Mouse (Mus musculus) ovary, postnatal 10 days (tissue): ENCODE data around the gene Mgat4c.

ENCODE experiments used
- DNase-seq: peaks from one replicate; pipeline ENCODE4 v3.0.0; 2022; ENCODE audit warnings: low spot score

The Mgat4c gene

DNA sequence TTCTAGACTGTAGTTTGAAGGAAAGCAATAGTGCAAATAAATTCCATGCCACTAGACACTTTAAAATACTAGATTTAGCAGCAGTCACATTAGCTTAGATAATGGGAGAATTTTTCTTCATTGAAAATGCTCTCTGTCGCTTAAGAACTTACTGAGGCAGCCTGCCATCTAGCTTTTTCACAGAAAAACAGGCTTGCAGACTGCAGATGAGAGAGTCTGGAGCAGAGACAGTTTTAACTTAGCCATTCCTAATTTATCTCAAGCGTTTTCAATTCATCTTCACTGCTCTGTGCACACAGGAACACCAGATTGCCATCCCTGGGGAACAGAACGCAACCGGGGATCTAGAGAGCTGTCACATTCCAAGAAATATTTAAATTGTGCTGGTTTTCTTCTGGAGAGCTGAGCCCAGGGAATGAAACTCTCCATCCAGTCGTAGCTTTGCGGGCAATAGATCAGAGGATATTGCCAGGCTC lies at the start of gene Mgat4c:
TSS of gene Mgat4c (plus strand) at position 51 of the 476 bp plus-strand sequence.
- no peak for DNase-seq

DNA sequence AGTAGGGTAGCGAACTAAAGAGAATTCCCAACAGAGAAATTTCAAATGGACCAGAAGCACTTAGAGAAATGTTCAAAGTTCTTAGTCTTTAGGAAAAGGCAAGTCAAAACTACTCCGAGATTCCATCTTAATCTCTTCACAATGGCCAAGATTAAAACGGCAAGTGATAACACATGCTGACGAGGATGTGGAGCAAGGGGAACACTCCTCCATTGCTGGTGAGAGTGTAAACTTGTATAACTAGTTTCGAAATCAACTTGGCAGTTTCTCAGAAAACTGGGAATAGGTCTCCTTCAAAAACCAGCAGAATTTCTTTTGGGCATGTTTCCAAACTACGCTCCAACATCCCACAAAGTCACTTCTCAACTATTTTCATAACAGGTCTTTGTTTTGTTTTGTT lies 46.0 kb upstream of the Mgat4c start:
- no peak for DNase-seq

DNA sequence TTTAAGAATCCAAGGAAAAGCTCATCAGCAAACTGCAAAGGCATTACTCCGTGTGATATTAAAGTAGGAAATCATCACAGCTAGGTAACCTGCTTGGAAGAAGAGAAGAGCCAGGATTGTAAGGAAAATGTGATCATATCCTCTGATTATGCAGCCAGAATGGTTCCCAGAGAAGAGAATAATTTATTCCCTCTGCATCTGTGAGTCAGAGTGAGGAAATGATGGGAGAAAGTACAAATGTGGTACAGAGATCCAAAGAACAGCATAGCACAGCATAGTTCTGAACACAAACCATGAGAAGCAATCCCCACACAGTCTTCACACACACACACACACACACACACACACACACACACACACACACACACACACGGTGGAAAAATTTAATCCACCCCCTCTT lies 40.2 kb upstream of the Mgat4c start:
- no peak for DNase-seq

DNA sequence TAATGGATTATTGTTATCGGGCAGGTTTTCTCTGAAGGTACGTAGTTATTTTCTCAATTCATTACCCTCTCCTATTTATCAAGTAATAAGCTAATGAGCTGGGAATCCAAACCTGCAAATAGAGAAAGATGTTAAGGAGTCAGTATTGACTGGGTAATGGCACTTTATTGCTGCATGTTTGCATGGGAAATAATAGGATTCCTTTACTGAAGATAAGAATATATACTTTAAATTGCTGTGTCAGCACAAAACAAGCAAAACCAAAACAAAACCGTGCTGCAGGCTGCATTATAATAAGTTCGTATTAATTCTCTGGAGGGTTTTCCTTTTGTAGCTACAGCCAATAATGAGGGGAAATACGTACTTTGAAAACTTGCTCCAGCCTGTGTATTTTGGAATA lies 627 bp downstream of the Mgat4c start:
- no peak for DNase-seq

DNA sequence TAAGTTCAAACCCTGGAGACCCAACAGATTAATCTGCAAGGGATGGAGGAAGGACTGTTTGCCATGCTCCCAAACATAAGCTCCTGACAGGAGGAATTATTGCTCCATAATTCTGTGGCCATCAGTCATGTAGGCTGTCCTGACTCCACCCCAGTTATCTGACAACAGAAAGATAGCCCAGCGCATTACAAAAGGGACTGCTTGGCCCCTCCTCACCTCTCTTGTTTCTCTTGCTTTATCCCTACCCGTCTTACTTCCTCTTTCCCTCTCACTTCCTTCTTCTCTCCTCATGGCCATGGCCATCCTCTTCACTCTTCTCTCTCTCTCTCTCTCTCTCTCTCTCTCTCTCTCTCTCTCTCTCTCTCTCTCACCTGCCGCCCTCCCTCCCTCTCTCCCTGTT lies 80.5 kb downstream of the Mgat4c start:
- no peak for DNase-seq

DNA sequence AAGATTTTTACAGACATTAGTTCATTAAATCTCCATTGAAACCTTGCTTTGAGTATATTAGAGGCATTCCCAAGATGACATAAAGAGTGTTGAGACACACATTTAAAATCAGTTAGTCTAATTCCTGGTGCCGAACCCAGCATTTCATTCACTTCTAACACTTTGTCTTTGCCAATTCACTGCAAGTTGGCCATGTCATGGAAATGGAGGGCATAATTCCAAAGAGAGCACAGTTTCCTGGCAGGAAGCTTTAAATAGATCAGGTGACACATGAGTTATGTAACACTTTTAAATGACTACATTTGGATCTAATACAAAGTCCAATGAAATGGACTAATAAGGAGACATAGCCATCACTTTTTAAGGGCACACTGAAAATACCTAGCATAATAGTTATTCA lies 89.4 kb downstream of the Mgat4c start:
- DNase-seq, result no peak

DNA sequence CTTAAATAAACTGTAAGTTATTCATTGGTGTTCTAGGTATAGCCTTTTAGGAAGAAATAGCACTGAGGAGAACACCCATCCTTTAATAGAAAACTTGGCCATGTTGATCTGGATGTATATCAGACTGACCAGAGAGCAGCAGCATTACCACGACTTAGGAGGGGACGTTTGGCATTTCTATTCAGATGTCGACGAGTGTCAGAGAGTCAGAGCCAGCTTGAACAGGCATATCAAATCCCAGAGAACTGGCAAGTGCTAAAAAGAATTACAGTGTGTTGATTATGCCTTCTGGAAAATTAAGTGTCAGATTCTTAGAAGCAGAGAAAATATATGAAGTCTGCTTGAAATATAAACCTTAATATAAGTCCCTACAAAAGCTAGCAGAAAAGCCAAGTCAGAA lies 89.9 kb downstream of the Mgat4c start:
- no peak for DNase-seq

DNA sequence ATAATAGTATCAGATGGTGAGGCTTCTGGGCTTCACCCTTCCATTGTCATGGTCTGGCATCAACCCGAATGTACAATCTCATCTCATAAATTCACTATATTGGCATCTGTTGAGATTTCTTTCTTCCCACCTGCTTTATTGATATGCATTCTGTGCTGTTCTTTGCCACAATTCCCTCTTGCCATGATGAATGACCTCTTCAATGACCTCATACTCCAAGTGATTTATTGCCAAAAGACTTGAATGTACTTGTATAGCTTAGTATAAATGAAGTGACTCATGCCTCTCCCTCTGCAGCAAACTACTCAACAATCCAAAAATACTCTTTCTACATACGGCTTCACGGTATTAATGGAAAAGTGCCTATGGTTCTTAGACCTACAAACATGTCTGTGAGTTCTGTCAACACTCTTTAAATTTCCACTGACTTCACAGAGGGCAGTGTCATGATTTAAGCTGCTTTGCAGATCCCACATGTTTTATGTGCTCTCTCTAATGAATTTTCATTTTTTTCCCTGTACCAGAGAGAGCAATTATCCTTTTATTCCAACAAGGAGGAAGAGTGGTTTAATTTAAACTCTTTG lies 102.0 kb downstream of the Mgat4c start:
- no peak for DNase-seq

DNA sequence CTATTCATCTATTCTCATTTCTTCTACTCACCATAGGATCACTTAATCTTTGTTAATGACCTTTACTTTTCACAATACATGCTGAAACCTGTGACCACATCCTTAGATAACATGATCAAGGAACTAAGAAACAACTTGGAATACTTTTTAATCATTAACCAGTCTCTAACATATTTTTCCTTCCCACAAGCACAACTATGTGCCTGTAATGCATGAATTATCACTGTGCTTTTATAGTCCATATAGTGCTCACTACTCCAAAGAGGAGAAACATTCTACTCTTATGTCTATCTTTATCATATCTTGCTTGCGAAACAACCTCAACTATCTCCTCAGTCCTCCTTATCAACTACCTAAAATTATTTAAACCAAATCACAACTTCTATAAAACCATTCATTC lies 114.2 kb downstream of the Mgat4c start:
- no peak for DNase-seq

DNA sequence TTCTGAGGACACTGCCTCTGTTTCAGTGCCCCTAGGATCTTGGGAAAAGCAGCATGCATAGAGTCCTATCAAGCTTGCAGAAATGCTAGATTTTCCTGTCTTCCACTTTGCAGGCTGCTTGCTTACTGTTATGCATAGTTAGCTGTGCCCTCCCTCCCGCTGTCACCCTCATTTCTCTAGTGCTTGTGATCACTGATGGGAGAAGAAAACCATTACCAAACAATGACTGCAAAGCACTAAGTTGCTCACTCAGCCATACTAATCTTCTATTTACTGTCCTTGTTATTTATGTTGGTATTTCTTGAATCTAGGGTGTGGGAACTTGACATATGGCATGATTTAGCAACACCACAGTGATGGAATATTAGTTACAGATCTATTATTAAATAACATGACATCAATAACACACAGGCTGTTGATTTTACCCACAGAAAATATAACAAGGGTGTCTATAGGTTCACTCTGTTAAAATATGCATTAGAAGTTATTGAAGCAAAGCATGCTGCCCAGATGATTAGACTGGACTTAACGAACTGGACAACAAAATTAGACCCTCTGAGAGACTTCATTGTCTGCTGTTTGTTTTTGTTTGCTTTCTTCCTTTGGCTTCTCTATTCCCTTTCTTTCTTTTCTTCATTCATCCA lies 117.7 kb downstream of the Mgat4c start:
- no peak for DNase-seq

DNA sequence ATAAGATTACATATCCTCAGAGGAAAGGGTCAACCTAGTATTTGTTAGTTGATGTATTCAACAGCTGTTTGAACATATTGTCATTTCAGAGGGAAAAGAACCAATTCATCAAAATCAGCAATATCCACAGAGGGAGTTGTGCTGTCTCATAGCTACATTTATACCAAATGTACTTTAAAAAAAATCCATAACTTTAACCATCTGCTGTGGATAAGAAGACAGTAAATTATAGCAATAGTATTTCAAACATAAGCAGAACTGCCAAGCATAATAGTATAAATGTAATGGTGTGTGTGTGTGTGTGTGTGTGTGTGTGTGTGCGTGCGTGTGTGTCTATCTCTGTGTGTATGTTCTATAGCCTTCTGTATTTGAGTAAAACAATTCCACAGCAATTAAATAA lies 127.5 kb downstream of the Mgat4c start:
- no peak for DNase-seq

DNA sequence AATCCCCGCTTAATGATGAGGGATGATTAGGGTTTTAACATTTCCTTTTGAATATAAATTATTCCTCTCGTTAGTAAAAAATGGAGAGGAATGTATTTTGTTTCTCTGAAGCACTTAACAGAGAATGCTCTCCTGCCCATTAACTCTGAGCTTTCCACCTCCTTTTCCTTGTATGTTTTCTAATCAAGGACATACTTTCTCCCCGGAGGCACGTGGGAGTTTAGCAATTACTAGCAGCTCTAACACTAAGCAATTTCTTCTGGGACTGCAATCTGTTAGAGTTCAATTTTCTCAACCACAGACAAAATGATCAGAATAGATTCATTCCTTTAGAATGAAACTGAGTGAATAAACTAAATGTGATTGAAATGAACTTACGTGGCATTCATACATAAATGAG lies 135.6 kb downstream of the Mgat4c start:
- no peak for DNase-seq

DNA sequence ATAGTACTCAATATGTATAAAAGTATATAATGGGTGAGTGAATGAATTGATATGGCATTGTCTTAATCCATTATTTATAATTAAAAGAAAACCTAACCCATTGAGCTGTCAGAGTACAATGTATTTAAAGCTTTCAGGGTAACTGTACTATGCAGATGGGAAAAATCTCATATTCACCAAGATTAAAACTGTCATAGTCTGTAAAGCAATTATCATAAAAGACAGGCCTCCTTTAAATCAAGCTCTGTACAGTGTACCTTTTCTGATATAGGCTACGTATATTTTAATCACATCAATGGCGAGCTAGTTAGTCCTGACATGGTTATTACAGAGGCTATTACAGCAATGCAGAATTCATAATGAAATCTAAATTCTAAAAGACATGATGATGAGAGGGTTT lies 146.7 kb downstream of the Mgat4c start:
- DNase-seq, result no peak

DNA sequence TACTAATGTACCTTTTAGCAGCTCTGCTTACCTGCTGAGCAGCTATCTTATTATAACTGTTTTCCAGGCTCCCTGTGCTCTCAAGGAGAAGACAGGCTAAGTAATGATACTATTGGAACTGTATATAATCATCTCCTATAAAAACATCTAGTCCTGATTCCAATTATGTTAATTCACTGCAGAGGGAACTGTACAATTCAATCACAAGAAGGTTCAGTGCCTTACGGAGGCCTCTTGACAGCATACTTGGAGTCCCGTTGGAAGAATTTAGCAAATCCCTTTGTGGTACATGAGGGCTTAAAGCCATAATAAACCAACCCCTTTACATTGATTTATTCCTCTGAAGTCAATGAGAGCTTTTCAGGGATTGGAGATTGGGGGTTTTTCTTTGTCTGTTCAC lies 174.8 kb downstream of the Mgat4c start:
- no peak for DNase-seq

DNA sequence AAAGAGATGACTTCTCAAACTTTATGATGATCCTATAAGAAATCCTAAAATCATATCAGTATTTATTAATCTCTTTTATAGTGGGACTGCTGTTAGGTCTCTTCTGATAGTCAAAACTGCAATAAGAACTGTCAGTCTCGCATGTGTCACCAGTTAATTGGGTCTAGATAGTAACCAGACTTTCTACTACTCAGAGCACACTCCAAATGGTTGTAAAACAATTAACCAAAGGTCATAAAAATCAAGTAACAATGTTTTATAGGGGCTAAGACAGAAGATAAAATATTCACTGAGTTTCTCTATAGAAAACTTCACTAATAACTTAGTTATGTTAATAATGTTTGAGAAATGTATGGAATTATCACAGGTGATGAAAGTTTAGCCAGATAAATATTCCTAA lies 208.6 kb downstream of the Mgat4c start:
- no peak for DNase-seq

DNA sequence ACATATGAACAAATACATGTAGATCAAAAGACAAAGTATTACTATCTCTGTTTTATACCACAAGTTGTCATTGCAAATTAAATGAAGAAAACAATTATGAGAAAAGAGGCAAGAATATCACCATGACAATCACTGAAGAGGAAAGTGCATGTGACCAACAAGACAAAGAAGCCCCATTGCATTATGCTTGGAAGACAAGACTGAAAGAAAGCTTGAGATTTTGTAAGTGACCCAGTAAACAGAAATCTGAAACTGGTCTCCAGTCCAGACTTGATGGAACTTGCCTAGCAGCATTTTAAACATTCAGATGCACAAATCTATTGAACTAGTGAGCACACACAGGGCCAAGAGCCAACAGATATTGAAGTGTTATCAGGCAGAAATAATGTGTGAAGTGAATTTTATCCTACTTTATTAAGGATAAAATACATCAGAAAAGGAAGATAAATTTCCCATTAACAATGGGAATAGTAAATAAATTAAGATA lies 236.1 kb downstream of the Mgat4c start:
- DNase-seq, result no peak

DNA sequence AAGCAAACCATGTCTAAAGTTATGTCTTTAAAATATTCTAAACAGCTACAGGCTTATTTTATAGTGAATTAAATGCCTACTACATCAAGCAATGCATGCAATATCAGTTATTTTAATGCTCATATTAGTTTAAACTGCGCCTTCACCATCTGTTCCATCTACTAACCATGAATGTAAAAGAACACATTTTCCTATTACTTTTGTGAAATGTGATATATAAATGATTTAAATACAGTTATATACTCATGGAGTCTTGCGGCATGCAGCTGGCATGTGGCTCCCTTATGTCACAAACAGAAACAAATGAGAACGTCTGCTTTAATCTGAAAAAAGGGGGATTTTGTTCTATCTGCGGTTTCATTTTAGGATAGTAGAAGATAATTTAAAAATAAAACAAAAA lies 316.3 kb downstream of the Mgat4c start:
- DNase-seq, result no peak

DNA sequence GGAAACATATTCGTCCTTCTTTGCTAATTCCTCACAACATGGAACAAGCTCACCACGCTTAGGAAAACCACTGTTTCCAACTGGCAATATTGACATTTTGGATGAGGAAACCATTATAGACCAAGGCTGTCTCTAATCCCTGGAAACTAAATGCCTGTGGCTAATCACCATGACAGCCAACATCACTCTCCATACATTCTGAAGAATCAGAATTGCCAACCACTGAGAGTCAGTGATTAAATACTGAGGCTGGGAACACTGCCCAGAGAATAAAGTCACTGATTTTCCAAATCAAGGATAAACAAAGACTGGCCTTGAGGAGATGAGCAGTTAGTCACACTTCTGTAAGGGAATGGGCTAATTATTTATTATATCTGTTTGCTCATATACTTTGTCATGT lies 361.2 kb downstream of the Mgat4c start:
- no peak for DNase-seq

DNA sequence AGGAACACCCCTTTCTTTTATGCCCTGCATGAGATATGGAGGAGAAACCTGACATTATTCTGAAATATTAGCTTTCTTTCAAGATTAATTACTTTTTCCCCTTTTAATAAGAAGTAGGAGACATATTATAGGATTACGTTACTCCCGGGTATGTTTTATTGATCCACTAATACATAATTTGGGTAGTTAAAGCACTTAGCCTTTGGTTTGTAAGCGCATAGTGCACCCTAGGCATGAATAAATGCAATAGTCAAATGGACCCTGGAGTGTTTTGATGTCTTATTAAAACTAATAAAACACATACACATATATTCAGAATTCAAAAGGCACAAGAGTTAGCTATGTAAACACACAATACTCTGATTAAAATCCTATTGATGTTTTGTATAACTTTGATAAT lies 374.9 kb downstream of the Mgat4c start:
- DNase-seq, result no peak

DNA sequence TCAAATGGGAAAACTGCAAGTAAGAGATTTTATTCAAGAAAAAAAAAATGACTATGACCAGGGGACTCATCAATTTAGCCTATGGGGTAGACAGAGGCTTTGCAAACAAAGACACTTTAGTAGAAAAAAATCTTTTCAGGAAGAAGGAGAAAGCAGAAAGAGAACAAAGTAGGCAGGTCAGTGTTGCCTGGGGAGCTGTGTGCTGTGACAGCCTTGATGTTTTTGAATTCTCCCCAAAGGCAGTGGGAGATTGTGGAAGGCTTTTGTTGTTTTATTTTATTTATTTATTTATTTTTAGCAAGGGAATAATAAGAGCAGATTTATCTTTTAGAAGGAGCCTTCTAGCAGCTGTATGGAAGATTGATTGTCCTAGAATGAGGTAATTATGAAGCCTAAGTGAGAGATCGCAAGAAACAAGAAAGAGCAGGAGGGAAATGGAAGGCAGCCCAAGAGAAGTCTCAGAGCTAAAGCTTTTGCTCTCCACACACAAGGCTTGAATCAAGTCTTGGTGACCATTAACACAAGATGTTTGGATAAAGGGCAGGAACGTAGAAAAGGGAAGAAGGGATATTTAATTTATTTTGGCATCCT lies 375.8 kb downstream of the Mgat4c start:
- DNase-seq, result no peak

DNA sequence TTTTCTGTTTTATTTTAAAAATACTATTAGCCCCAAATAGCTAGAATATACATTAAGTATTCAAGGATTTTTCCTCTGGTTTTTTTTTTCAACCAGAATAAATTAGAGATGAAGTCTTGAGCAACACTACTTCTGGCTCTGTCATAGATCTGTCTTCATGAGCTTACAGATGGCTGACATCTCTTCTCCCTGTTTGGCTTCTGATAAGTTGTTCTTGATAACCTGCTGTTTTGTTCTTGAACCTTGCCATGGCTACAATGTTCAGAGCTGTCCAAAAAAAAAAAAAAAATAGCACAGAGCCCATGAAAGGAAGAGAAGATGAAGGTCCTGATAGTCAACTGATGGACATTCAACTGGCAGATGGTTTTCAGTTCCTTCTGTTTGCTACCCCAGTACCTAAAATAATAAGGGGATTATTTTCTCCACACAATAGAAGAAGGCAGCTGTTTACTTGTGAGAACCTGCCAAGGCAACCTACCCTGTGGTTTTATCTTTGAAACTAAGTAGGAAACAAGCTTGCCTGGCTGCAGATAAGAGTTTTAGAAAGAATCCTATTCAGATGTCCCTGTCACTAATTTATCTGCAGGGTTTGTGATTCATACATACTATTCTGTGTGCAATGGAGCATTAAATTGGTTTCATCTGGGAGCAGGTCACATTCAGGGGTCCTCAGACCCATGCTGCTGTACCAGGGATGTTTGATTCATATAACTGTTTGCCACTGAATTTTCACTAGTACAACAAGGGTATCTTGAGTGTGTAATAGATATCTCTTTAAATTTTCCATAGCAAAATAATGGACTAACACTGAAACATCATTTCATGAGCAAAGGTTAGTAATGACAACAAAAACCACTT lies 393.5 kb downstream of the Mgat4c start:
- DNase-seq, result no peak

DNA sequence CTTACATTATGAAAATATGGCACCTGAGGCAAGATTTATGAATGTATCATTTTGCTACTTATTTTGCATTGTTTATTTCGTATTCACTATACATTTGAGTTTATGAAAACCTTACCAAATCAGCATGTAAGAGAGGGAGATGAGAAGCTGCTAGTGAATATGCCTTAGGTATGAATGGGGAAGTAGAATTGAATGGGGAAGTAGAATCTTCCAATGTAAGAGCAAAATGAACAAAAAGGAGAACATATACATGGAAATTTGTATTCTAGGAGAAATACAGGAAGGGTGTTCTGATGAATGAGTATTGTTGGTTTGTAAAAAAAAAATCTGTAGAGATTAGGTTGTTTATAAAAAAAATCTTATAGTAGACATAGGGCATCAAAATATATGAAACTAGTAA lies 441.9 kb downstream of the Mgat4c start:
- no peak for DNase-seq

DNA sequence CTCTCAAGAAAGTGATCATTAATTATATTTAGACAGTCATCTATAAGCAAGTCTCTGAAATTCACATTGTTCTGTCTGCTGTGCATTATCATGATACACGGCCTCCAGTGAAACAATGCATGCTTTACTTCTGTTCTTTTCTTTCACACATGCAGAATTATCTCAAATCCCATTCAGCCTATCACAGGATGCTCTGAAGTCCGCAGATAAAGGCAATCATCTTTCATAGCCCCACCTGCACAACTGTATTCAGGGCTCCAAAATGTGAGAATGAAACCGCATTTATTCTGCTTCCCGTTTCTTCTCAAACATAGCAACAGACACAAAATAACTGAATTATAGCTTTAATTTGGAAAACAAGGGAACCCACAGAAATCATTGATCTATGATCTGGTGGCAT lies 446.1 kb downstream of the Mgat4c start:
- DNase-seq, result no peak
